Mouse (Mus musculus) lung, adult 2 months (tissue): ENCODE results near the gene Lcn3.

Experiments used
- CTCF ChIP-seq: fragments of 200-500 bp; IDR thresholded peaks from 2 replicates; pipeline ENCODE4 v1.5.1; 2011; ENCODE audit warnings: mild to moderate bottlenecking, low read length, control low read depth; ENCODE audit not compliant: insufficient read depth
- POLR2A ChIP-seq: fragments of 200-500 bp; IDR thresholded peaks from 2 replicates; pipeline ENCODE4 v1.6.1; 2011; ENCODE audit warnings: low read depth, mild to moderate bottlenecking, control low read depth, low read length, borderline replicate concordance; ENCODE audit errors: extremely low read depth

DNA sequence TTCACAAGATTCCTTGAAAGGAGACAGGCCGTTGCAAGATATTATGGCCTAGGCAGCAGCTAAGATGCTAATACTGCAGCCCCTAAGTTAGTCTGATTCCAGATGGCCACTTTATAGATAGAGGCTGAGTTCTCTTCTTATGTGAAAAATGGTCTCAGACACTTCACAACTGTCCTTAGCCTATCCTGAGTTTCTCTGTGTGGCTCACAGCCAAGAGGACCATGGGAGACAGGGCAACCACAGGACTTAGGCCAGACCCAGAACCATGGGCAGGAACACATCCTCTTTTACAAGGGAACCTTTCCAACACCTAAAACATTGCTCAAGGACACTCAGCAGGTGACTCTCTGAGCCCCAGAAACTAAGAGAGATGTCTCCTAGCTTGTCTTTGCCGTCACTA, 8.1 kb downstream of the Lcn3 start:
- TF ChIP-seq CTCF (no peak), POLR2A (no peak)
